Mouse (Mus musculus): ENCODE measurements around the gene Zfp64.
"Not testable (repeated sequence)": the region's sequence is repeated elsewhere in the genome, so short reads cannot be mapped to it uniquely, and the experiment has no call there.

The Zfp64 gene

GRCm38 (mm10) chr2:168895531-168895930 lies 59.9 kb downstream of the Zfp64 start:
- no peak for DNase-seq (ENCODE audit: low spot score in 2 of 2)

- no peak for DNase-seq (ENCODE audit: low spot score in 2 of 2)
Measured at GRCm38 (mm10) chr2:168894738-168895137, 60.6 kb downstream of the Zfp64 start.

- no peak for DNase-seq (ENCODE audit: low spot score in 2 of 2)
Measured at GRCm38 (mm10) chr2:168892057-168892456, 63.3 kb downstream of the Zfp64 start.

- no peak for DNase-seq (ENCODE audit: low spot score in 2 of 2)
Measured at GRCm38 (mm10) chr2:168884641-168885040, 70.7 kb downstream of the Zfp64 start.

- DNase-seq (ENCODE audit: low spot score in 2 of 2), result no peak
Measured at GRCm38 (mm10) chr2:168882997-168883396, 72.4 kb downstream of the Zfp64 start.

GRCm38 (mm10) chr2:168881927-168882326 lies 73.5 kb downstream of the Zfp64 start:
- no peak for DNase-seq (ENCODE audit: low spot score in 2 of 2)

GRCm38 (mm10) chr2:168879573-168879972 lies 75.8 kb downstream of the Zfp64 start:
- DNase-seq (ENCODE audit: low spot score in 2 of 2), result no peak

- no peak for DNase-seq (ENCODE audit: low spot score in 2 of 2)
Measured at GRCm38 (mm10) chr2:168878708-168879107, 76.7 kb downstream of the Zfp64 start.

- no peak for DNase-seq (ENCODE audit: low spot score in 2 of 2)
Measured at GRCm38 (mm10) chr2:168878158-168878557, 77.2 kb downstream of the Zfp64 start.

- no peak for DNase-seq (ENCODE audit: low spot score in 2 of 2)
Measured at GRCm38 (mm10) chr2:168876631-168877030, 78.8 kb downstream of the Zfp64 start.

- DNase-seq (ENCODE audit: low spot score in 2 of 2), result no peak
Measured at GRCm38 (mm10) chr2:168874498-168874897, 80.9 kb downstream of the Zfp64 start.

- DNase-seq (ENCODE audit: low spot score in 2 of 2), result no peak
Measured at GRCm38 (mm10) chr2:168871767-168872511, 83.4 kb downstream of the Zfp64 start.

GRCm38 (mm10) chr2:168870480-168870879 lies 84.9 kb downstream of the Zfp64 start:
- no peak for DNase-seq (ENCODE audit: low spot score in 2 of 2)

- DNase-seq (ENCODE audit: low spot score in 2 of 2), result no peak
Measured at GRCm38 (mm10) chr2:168866942-168867341, 88.4 kb downstream of the Zfp64 start.

GRCm38 (mm10) chr2:168866436-168866835 lies 89.0 kb downstream of the Zfp64 start:
- DNase-seq (ENCODE audit: low spot score in 2 of 2), result no peak

- no peak for DNase-seq (ENCODE audit: low spot score in 2 of 2)
Measured at GRCm38 (mm10) chr2:168864905-168865304, 90.5 kb downstream of the Zfp64 start.

GRCm38 (mm10) chr2:168862694-168863093 lies 92.7 kb downstream of the Zfp64 start:
- no peak for DNase-seq (ENCODE audit: low spot score in 2 of 2)

GRCm38 (mm10) chr2:168860922-168861740 lies 94.3 kb downstream of the Zfp64 start:
- DNase-seq (ENCODE audit: low spot score in 2 of 2), result no peak

GRCm38 (mm10) chr2:168860032-168860691 lies 95.2 kb downstream of the Zfp64 start:
- DNase-seq (ENCODE audit: low spot score in 2 of 2), result no peak

GRCm38 (mm10) chr2:168856638-168857037 lies 98.7 kb downstream of the Zfp64 start:
- no peak for DNase-seq (ENCODE audit: low spot score in 2 of 2)

GRCm38 (mm10) chr2:168854777-168855176 lies 100.6 kb downstream of the Zfp64 start:
- DNase-seq (ENCODE audit: low spot score in 2 of 2), result no peak

- DNase-seq (ENCODE audit: low spot score in 2 of 2), result not testable (repeated sequence)
Measured at GRCm38 (mm10) chr2:168853869-168854268, 101.5 kb downstream of the Zfp64 start.
